Mouse (Mus musculus) embryo, embryonic 11.5 days (tissue): ENCODE measurements at regions not wholly inside any gene's neighbourhood (a gene's known extent, or its start where the extent isn't known, plus 50 kb on each side); places are given as distances from the start of the nearest gene placed in this dataset.

Experiments
- DNase-seq: peaks from one replicate; pipeline ENCODE4 v3.0.0-alpha.2; 2012; ENCODE audit warnings: low read depth, low spot score

GRCm38 (mm10) chr3:52929827-52930605, 87.0 kb downstream of the Cog6 start:
- no peak for DNase-seq

DNA sequence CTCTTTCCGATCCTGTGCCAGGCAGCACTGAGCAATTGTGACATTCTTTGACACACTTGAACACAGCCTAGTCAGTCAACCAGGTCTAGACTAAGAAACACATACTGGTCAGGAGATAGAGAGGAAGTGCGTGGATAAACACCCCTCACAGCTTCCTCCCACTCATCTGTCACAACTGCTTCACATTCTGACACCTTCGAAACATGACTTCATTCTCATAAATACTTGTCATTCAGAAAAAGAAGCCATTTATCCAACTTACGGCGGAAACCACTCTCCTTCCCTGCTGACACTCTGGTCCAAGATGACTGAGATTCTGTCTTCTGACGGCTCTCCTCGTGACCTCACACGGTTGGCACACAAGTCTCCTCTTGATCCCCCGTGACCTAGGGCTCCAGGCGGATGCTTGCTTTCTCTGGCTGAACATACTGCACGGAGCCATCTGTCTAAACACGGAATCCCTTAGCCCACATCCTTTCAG, 89.6 kb downstream of the Cog6 start:
- DNase-seq: no peak

GRCm38 (mm10) chr3:52926549-52926948, 90.5 kb downstream of the Cog6 start:
- no peak for DNase-seq

GRCm38 (mm10) chr3:52925223-52925622, 91.8 kb downstream of the Cog6 start:
- DNase-seq: no peak

DNA sequence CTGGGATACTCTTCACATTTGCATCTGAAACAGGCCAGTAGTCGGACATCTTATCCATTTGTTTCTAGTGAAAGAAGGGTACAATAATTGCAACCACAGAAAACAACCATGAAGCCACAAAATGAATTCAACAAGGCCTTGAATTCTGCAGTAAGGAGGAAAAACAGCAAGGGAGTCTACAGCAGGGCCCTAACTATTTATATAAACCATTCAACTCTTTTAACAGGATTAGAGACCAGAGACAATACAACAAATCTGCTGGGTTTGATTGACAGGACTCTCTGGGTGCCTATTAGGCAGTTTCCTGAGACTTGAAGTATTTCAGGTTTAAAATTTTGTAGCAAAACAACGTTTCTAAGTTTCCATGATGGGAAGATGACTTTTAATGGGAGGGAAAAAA, 92.4 kb downstream of the Cog6 start:
- no peak for DNase-seq

GRCm38 (mm10) chr3:52923824-52924559, 93.0 kb downstream of the Cog6 start:
- DNase-seq: no peak

GRCm38 (mm10) chr3:52922411-52922810, 94.6 kb downstream of the Cog6 start:
- no peak for DNase-seq

- no peak for DNase-seq
Observed at GRCm38 (mm10) chr3:52906823-52907564, 110.0 kb downstream of the Cog6 start.

- DNase-seq: no peak
Observed at GRCm38 (mm10) chr3:52904028-52904427, 113.0 kb downstream of the Cog6 start.

GRCm38 (mm10) chr3:52897665-52898064, 119.4 kb downstream of the Cog6 start:
- DNase-seq: no peak

DNA sequence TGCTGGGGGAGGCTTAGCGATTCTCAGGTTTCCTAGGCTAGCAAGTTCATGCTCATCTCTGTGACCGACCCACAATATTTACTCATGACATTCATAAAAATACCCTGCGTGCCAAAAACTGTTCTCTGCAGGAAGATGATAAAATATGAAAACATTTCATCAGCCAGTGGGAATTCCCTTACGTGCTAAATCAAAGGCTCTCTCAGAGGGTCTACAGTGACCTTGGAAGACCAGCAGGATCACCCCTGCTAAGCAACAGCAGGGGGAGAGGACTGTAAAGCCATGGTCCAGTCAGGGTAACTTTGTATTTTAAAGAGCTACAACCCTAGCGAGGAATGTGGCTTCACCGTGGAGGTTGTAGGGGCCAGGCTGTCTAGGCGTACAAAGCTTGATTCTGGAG, 120.6 kb downstream of the Cog6 start:
- no peak for DNase-seq

DNA sequence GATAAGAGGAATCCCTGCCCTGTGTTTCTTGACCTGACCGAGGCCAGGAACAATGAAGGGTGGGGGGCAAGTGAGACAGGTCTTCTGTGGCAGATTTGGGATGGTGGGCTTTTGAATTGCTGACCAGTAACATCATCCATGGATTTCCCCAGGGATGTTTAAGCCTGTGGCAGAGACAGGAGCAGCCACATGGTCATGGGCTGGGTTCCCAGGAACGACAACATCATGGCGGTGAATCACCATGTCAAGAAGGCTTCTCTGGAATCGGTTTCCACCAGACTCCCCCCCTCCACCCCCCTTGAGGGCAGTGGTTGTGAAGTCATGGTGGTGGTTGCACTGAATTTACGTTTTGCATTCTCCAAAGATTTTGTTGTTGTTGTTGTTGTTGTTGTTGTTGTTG, 121.3 kb downstream of the Cog6 start:
- DNase-seq: no peak

DNA sequence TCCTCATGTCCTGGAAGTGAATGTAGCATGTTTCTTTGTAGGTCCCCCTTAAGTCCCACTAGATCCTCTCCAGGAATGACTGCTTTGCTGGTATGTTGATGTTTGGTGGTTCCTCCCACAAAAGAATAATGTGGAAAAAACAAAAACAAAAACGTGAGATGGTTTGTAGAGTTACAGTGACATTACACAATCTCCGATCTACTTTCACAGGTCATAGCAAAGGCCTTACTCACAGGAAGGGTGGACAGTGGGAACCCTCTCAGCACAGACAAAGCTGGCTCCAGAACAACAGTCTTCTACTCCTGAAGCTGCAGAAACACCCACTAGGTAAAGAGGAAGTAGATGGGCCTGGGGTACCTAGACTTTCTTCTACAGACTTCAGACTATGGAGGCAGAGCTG, 122.2 kb downstream of the Cog6 start:
- no peak for DNase-seq

DNA sequence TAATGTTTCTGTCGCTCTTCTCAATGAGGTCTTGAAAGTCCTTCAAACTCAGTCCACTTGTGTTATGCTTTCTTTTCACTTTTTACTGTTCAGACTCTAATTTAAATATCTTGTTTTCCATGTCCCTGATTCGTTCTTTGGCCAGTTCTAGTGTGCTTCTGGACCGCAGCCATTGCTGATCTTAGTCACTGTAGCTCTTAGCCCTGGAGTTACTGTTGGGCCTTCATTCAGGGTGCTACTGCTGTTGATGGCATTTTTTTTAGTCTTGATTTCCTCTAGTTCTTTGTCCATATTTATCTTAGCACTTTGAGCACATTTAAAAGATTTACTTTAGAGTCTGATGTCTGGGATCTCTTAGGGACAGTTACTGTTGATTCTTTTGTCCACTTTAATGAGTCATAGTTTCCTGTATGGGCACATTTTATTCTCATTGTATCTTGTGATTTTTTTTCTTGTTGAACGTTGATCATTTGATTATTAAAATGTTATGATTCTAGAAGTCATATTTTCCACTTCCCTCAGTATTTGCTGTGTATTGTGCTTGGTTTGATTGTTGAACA, 127.8 kb downstream of the Cog6 start:
- no peak for DNase-seq

DNA sequence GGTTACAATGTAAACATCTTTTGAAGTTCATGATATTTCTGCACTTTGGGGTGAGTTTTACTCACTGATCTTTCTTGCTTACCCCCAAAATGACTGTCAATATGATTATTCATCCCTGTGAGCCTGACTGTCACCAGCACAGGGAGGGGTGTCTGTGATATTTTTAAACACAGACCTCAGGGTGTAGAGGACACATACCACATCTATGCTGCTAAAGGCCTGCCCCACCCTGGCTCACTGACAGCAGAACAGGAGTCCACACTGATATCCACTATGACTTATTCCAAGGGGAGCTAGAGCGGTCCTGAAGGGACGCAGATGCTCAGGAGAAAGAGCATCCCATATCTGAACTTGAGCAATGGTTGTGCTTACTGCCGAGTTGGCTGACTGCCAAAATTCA, 135.1 kb downstream of the Cog6 start:
- DNase-seq: no peak

DNA sequence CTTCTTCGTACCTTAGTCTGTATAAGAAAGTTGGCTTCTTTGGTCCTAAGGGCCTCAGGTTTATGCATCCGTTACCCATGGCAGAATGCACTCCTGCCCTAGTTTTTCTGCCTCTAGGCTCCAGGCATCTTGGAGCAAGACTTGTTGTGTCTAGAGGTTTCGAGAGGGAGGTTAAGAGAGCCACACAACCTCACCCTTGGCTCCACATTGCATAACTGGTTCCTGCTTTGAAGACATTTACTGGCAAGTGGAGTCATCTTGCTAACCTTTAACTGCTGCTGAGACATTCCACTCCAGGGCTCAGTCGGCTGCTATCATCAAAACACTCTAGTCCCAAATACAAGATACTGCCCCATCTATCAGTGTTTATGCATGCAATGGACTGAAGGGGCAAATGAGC, 135.9 kb downstream of the Cog6 start:
- DNase-seq: no peak

GRCm38 (mm10) chr3:52879700-52880099, 137.3 kb downstream of the Cog6 start:
- DNase-seq: no peak

- no peak for DNase-seq
Observed at GRCm38 (mm10) chr3:52878334-52878733, 138.7 kb downstream of the Cog6 start.

DNA sequence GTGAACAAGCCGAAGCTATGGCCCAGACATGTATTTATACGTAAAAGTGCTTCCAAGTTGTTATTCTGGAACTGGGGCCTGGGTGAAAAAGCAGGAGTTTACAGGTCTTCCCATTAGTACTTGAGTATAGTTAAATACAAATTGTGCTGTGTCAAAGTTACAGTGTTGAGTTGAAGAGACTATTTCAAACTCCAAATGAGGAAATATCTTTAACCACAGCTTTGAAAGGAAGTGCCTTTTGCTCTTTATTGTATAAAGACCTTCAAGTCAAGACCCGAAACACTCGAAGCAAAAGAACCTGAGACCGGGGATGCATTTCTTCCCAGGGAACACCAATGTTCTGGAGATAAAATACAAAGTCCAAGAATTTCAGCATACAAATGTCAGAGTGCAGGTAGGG, 144.8 kb downstream of the Cog6 start:
- DNase-seq: no peak

DNA sequence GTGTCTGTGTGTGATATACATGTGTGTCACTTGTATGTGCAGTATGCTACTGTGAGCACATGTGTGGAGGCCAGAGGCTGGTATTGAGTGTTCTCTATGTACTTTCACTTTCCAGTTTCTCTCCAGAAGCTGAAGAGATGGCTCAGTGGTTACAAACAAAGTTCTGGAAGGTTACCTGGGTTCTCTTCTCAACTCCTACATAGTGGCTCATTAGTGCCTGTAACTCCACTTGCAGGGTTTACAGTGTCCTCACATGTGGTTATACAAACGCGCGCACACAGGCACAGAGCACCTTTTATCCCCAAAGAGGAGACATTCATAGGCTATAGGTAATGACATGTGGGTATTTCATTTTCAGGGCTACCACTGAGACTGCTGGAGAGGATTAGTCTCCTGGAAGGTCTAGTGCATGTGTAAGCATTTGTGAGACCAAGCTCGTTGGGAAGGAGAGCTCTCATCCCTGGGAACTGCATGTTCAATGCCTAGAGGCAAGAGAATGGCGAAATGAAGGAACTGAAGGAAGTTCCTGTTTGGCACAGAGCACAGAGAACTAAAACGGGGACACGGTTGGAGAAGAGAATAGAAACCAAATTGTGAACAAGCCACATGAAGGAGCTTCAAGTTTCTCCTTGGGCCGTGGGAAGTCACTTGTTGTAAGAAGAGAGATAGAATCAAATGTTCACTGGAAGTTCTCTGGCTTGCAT, 153.7 kb downstream of the Cog6 start:
- DNase-seq: no peak

- DNase-seq: no peak
Observed at GRCm38 (mm10) chr3:52862026-52862425, 155.0 kb downstream of the Cog6 start.
